Mouse (Mus musculus): ENCODE results near the gene Scgb1b10. TPM values are rescaled to one million over a fixed set of nuclear protein-coding genes. Genes with fewer than 3 reads are reported as not detected.
"Not testable (repeated sequence)": the region's sequence is repeated elsewhere in the genome, so short reads cannot be mapped to it uniquely, and the experiment has no call there.

Scgb1b10 gene
- not detected in 2 replicates for polyA plus RNA-seq (2014; fragmentation: Nextera tagmentation; extraction: Ambion mirVana)

GRCm38 (mm10) chr7:32100553-32100952 lies at the start of gene Scgb1b10:
Gene Scgb1b10, plus strand, starts transcription at chr7:32100853.
- H3K4me2 ChIP-seq (ENCODE audit: low read length) = not testable (repeated sequence)

More at GRCm38 (mm10) chr7:32100553-32100952, at the start of gene Scgb1b10:
- DNase-seq; ATAC-seq (ENCODE audit: low FRiP score, low TSS enrichment); H3K9ac ChIP-seq (replicated peaks; ENCODE audit: low read length); H3K27me3 ChIP-seq (ENCODE audit: control insufficient read depth, insufficient read depth, low read length); H3K9me3 ChIP-seq (ENCODE audit: control insufficient read depth, low read length); H3K36me3 ChIP-seq (ENCODE audit: control insufficient read depth, insufficient read depth, low read length); H3K27ac ChIP-seq (replicated peaks; ENCODE audit: low read depth, low read length); H3K4me1 ChIP-seq (ENCODE audit: control insufficient read depth, insufficient read depth, low read length); H3K4me3 ChIP-seq (replicated peaks; ENCODE audit: low read depth, low read length): not testable (repeated sequence)

Other genes starting within 250 kb of the Scgb1b10 start
- gene Scgb2b11, start 110.3 kb downstream of the Scgb1b10 start, polyA plus RNA-seq (2014; fragmentation: Nextera tagmentation; extraction: Ambion mirVana) = not detected in 2 replicates
- gene Scgb1b11, start 122.0 kb downstream of the Scgb1b10 start, polyA plus RNA-seq (2014; fragmentation: Nextera tagmentation; extraction: Ambion mirVana) = not detected in 2 replicates
- gene Scgb2b12, start 226.4 kb downstream of the Scgb1b10 start, polyA plus RNA-seq (2014; fragmentation: Nextera tagmentation; extraction: Ambion mirVana) = not detected in 2 replicates
- not detected in 2 replicates for gene Scgb1b12, start 233.3 kb downstream of the Scgb1b10 start, polyA plus RNA-seq (2014; fragmentation: Nextera tagmentation; extraction: Ambion mirVana)